Mouse (Mus musculus): ENCODE measurements around the gene Epb41l5. TPM values are rescaled to one million over a fixed set of nuclear protein-coding genes. Genes with fewer than 3 reads are reported as not detected.
A peak's percentile ranks its signal among the peaks of the same experiment; 100 is the strongest.

Epb41l5 gene
- polyA plus RNA-seq, 1 experiment from 2014 or later = 10.3 TPM

DNA sequence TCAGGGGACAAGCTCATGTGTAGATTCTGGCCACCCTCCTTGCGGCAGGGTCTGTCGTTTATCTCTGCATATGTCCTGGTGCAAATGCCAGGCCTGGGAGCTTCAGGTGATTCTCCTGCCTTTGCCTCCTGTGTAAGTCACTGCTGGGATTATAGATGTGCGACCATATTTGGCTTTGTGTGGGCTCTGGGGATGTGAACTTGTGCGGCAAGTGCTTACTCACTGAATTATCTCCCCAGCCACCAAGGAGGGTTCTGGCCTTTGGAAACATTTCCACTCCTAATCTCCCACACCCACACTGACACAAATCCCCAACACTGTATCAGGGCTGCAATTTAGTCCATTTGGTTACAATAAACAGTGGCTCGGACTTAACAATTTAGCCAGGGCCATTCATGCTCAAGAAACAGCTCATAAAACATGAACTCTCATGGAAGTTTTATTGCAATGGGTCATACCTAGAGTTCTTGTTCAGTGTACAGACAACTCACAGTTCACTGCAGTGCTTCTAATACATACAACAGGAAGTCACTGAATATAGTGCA is 104.1 kb downstream of the Epb41l5 start:
- WGBS = 57% methylated on average over 5 of the region's 5 CpGs
- Histone ChIP-seq H3K27me3 (no peaks in the 10 kb centered on the region), H3K4me3 (no peak overlapping the region), H3K36me3 (peaks cover 4% of the 10 kb centered on the region; the same call in 1 of the 2 replicates), H3K9me3 (no peaks in the 10 kb centered on the region), H3K9ac (no peak overlapping the region), H3K4me1 (peaks cover 6% of the 10 kb centered on the region; the same call in 1 of the 2 replicates), H3K4me2 (replicated peaks) (no peak overlapping the region), H3K27ac (no peak overlapping the region)
- no peak for ATAC-seq (ENCODE audit: low FRiP score, low read depth)

DNA sequence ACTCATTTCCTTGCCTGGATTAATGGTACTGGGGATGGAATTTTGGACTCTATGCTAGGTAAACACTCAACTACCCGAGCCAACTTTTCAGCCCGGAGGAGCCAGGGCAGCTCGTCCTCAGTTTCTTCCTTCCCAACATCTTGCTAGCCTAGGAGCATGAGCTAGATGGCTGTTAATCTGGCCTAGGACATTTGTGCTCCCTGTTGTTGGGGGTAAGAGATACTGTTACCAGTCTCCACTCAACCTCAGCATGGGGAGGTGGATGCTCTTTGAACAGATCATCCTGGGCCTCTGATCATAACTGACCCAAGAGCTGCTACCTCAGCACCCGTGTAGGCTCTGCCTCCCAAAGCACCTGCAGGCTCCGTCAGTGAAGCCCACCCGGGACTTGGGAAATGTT is 105.5 kb downstream of the Epb41l5 start:
- 91% methylated on average over 6 of the region's 6 CpGs for WGBS
- Histone ChIP-seq H3K36me3 (peaks cover 4% of the 10 kb centered on the region; the same call in 1 of the 2 replicates), H3K4me3 (no peak overlapping the region), H3K9me3 (no peaks in the 10 kb centered on the region), H3K4me2 (replicated peaks) (no peak overlapping the region), H3K9ac (no peak overlapping the region), H3K27me3 (no peaks in the 10 kb centered on the region), H3K27ac (no peak overlapping the region), H3K4me1 (peaks cover 6% of the 10 kb centered on the region; the same call in 1 of the 2 replicates)
- no peak for ATAC-seq (ENCODE audit: low FRiP score, low read depth)

- 52% methylated on average over 3 of the region's 3 CpGs for WGBS
- Histone ChIP-seq H3K4me2 (replicated peaks) (no peak overlapping the region), H3K4me3 (no peak overlapping the region), H3K27me3 (no peaks in the 10 kb centered on the region), H3K4me1 (peaks cover 6% of the 10 kb centered on the region; the same call in 1 of the 2 replicates), H3K27ac (no peak overlapping the region), H3K9me3 (no peaks in the 10 kb centered on the region), H3K36me3 (no peaks in the 10 kb centered on the region), H3K9ac (no peak overlapping the region)
- peak; percentile 49 for ATAC-seq (ENCODE audit: low FRiP score, low read depth)
These were observed 107.2 kb downstream of the Epb41l5 start for GRCm38 (mm10) chr1:119541570-119541969.

- no peak overlapping the region for H3K4me3 ChIP-seq
- no peak overlapping the region for H3K9ac ChIP-seq
- WGBS = 83% methylated on average over 9 of the region's 9 CpGs
- H3K36me3 ChIP-seq = no peaks in the 10 kb centered on the region
- H3K4me1 ChIP-seq = peaks cover 6% of the 10 kb centered on the region; the same call in 1 of the 2 replicates
- H3K9me3 ChIP-seq = no peaks in the 10 kb centered on the region
- no peak overlapping the region for H3K4me2 ChIP-seq (replicated peaks)
- peak; percentile 81 for ATAC-seq (ENCODE audit: low FRiP score, low read depth)
- no peaks in the 10 kb centered on the region for H3K27me3 ChIP-seq
- H3K27ac ChIP-seq = no peak overlapping the region
These were observed 107.8 kb downstream of the Epb41l5 start for GRCm38 (mm10) chr1:119540836-119541557.

DNA sequence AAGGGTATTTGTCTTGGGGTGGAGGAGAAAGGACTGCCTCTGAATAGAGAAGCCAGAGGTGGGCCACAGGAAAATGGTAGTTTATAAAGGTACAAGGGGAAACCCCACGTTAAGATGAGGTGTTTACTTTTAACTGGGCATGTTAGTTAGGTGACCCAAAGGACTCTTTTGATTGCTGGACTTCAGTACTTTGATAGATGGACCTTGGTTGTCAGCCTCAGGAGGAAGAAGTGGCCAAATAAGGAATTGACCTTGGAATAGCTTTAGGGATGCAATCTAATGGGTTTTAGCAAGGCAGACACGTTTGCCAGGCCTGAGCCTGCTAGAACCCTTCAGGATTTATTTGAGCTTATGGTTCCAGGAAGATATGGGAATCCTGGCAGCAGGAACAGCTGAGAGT is 109.5 kb downstream of the Epb41l5 start:
- Histone ChIP-seq H3K4me3 (no peak overlapping the region), H3K4me1 (no peaks in the 10 kb centered on the region), H3K27me3 (no peaks in the 10 kb centered on the region), H3K4me2 (replicated peaks) (no peak overlapping the region), H3K27ac (no peak overlapping the region), H3K9ac (no peak overlapping the region), H3K9me3 (no peaks in the 10 kb centered on the region), H3K36me3 (no peaks in the 10 kb centered on the region)
- 71% methylated on average over 2 of the region's 2 CpGs for WGBS
- no peak for ATAC-seq (ENCODE audit: low FRiP score, low read depth)

DNA sequence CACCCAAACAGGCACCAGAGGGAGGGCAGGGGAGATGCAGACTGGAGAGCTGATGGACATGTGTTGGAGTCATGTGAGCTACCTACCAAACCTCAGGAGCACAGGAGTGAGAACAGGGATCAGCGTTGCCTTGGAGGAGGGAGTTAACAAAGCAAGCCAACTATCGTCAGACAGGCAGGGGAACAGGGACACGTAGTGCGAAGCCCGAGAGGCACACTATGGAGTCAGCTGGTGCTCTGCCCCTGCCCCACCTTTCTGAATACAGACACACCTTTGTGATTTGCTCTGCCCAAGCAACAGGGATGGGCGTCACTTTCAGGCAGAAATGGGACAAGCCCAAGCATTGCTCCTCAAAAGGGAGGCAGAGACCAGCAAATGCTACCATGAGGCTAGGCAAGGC is 111.1 kb downstream of the Epb41l5 start:
- no peak overlapping the region for H3K4me2 ChIP-seq (replicated peaks)
- no peak for ATAC-seq (ENCODE audit: low FRiP score, low read depth)
- H3K27me3 ChIP-seq = no peaks in the 10 kb centered on the region
- H3K4me3 ChIP-seq = no peak overlapping the region
- 74% methylated on average over 6 of the region's 6 CpGs for WGBS
- H3K27ac ChIP-seq = no peak overlapping the region
- H3K36me3 ChIP-seq = no peaks in the 10 kb centered on the region
- no peak overlapping the region for H3K9ac ChIP-seq
- no peaks in the 10 kb centered on the region for H3K9me3 ChIP-seq
- H3K4me1 ChIP-seq = no peaks in the 10 kb centered on the region

- H3K36me3 ChIP-seq = no peaks in the 10 kb centered on the region
- no peak overlapping the region for H3K9ac ChIP-seq
- H3K4me1 ChIP-seq = no peaks in the 10 kb centered on the region
- no peak for ATAC-seq (ENCODE audit: low FRiP score, low read depth)
- H3K4me2 ChIP-seq (replicated peaks) = no peak overlapping the region
- no peaks in the 10 kb centered on the region for H3K9me3 ChIP-seq
- H3K27ac ChIP-seq = no peak overlapping the region
- H3K27me3 ChIP-seq = no peaks in the 10 kb centered on the region
- WGBS = 87% methylated on average over 2 of the region's 2 CpGs
- H3K4me3 ChIP-seq = no peak overlapping the region
These were observed 112.7 kb downstream of the Epb41l5 start for GRCm38 (mm10) chr1:119536122-119536521.

DNA sequence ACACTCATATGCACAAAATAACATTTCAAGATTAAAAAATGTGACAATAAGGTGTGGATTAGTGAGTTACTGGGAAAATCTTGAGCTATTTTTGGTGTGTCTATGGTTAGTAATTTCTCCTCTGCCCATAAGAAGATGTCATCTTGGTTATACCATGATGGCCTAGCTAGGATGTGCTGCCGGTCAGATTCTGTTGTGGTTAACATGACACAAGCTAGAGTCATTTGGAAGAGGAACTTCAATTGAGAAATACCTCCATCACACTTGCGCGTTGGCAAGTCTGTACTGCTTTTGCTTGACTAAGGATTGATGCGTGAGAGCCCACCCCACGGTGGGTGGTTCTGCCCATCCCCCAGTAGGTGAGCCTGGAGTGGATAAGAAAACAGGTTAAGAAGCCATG is 114.5 kb downstream of the Epb41l5 start:
- ATAC-seq (ENCODE audit: low FRiP score, low read depth) = no peak
- Histone ChIP-seq H3K9ac (no peak overlapping the region), H3K4me2 (replicated peaks) (no peak overlapping the region), H3K4me3 (no peak overlapping the region), H3K27me3 (no peaks in the 10 kb centered on the region), H3K9me3 (no peaks in the 10 kb centered on the region), H3K36me3 (peaks cover 5% of the 10 kb centered on the region), H3K27ac (no peak overlapping the region), H3K4me1 (no peaks in the 10 kb centered on the region)
- whole genome bisulfite sequencing = 93% methylated on average over 5 of the region's 5 CpGs

DNA sequence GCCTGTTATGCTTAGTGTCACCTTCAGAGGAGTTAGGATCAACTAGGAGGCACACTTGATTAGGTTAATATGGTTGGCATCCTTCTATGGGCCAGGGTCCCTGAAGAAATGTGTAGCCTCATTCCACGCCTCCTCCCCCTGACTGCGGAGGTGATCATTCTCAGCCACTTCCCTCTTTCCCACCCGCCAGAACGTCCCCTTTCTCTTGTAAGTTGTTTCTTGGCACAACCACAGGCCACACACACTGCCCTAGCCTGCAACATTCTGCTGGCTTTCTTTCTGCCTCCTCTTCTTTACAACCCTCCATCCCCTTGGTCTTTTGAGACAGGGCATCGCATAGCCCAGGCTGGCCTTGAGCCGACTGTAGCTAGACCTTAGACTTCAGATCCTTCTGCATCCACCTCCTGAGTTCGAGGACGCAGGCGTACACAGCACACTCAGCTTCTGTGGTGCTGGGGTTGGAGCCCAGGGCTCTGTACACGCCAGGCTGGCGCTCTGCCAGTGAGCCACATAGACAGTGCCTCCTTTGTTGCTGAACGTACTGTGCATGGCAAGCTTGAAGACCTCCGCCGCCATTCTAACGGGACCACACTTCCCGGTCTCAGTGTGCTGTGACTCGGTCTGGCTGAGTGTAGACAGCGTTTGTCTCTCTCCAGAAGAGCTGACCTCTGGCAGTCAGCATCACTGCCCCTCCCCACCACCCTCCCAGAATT is 115.6 kb downstream of the Epb41l5 start:
- H3K36me3 ChIP-seq = peaks cover 16% of the 10 kb centered on the region
- H3K4me1 ChIP-seq = no peaks in the 10 kb centered on the region
- H3K4me2 ChIP-seq (replicated peaks) = no peak overlapping the region
- H3K9me3 ChIP-seq = peaks cover 9% of the 10 kb centered on the region
- H3K27me3 ChIP-seq = no peaks in the 10 kb centered on the region
- WGBS = 81% methylated on average over 18 of the region's 18 CpGs
- no peak; the same call in 1 of the 2 replicates for ATAC-seq (ENCODE audit: low FRiP score, low read depth)
- no peak overlapping the region for H3K4me3 ChIP-seq
- no peak overlapping the region for H3K9ac ChIP-seq
- no peak overlapping the region for H3K27ac ChIP-seq

- Histone ChIP-seq H3K27me3 (no peaks in the 10 kb centered on the region), H3K36me3 (peaks cover 27% of the 10 kb centered on the region), H3K9me3 (peaks cover 16% of the 10 kb centered on the region), H3K27ac (no peak overlapping the region), H3K4me3 (no peak overlapping the region), H3K4me1 (peaks cover 4% of the 10 kb centered on the region; the same call in 1 of the 2 replicates), H3K9ac (no peak overlapping the region), H3K4me2 (replicated peaks) (no peak overlapping the region)
- no peak for ATAC-seq (ENCODE audit: low FRiP score, low read depth)
- 90% methylated on average over 6 of the region's 6 CpGs for WGBS
These were observed 116.6 kb downstream of the Epb41l5 start for GRCm38 (mm10) chr1:119532165-119532564.

DNA sequence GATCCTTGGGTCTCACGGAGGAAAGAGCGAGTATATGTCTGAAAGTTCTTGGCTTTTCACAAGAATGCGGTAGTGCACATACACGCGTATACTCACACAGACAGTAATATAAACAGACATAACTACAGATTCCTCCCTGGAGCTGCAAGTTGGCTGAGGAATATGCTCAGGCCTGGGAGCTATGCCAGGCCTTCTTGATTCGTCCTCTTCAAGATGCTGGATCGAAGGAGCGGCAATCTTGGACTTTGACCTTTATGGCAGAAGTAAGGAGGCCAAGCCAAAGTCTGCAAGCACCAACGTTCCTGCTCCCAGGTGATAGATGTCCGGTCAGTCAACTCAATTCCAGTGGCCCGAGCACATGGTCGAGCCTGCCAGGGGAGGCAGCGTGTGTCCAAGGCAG is 117.9 kb downstream of the Epb41l5 start:
- Histone ChIP-seq H3K27me3 (no peaks in the 10 kb centered on the region), H3K27ac (no peak overlapping the region), H3K4me1 (peaks cover 12% of the 10 kb centered on the region), H3K9me3 (peaks cover 22% of the 10 kb centered on the region), H3K4me3 (no peak overlapping the region), H3K36me3 (peaks cover 33% of the 10 kb centered on the region), H3K9ac (no peak overlapping the region), H3K4me2 (replicated peaks) (no peak overlapping the region)
- no peak for ATAC-seq (ENCODE audit: low FRiP score, low read depth)
- 93% methylated on average over 13 of the region's 13 CpGs for WGBS
